Mouse (Mus musculus) limb, embryonic 14.5 days (tissue): ENCODE data around the gene Rad23a. TPM values are rescaled to one million over a fixed set of nuclear protein-coding genes. Genes with fewer than 3 reads are reported as not detected.

Source experiments
- ATAC-seq: fragments of 200-750 bp; cut with Nextera tagmentation; 2 replicates; pipeline ENCODE4 v1.8.0; 2017; ENCODE audit warnings: low read depth, moderate number of reproducible peaks, moderate TSS enrichment; ENCODE audit not compliant: low FRiP score
- DNase-seq: peaks from one replicate; pipeline ENCODE4 v3.0.0-alpha.2; 2015; ENCODE audit warnings: low spot score
- H3K27ac ChIP-seq: fragments of 300-500 bp; sonication (generic); replicated peaks from 2 replicates; pipeline ENCODE4 v1.5.1; 2014; ENCODE audit warnings: low read depth, mild to moderate bottlenecking, low read length, moderate library complexity, mixed read lengths
- H3K27me3 ChIP-seq: fragments of 300-500 bp; sonication (generic); 2 replicates; pipeline ENCODE4 v1.6.1; 2014; ENCODE audit warnings: low read length, mixed read lengths; ENCODE audit not compliant: control insufficient read depth, insufficient read depth
- H3K36me3 ChIP-seq: fragments of 300-500 bp; sonication (generic); 2 replicates; pipeline ENCODE4 v1.6.1; 2014; ENCODE audit warnings: mild to moderate bottlenecking, low read length, moderate library complexity, mixed read lengths; ENCODE audit not compliant: control insufficient read depth, insufficient read depth
- H3K4me1 ChIP-seq: fragments of 300-500 bp; sonication (generic); 2 replicates; pipeline ENCODE4 v1.6.1; 2014; ENCODE audit warnings: antibody characterized with exemption, low read length, mixed read lengths; ENCODE audit not compliant: control insufficient read depth, insufficient read depth
- H3K4me2 ChIP-seq: fragments of 300-500 bp; sonication (generic); replicated peaks from 2 replicates; pipeline ENCODE4 v1.6.1; 2014; ENCODE audit warnings: low read depth, mild to moderate bottlenecking, low read length, moderate library complexity; ENCODE audit not compliant: severe bottlenecking
- H3K4me3 ChIP-seq: fragments of 300-500 bp; sonication (generic); replicated peaks from 2 replicates; pipeline ENCODE4 v1.5.1; 2014; ENCODE audit warnings: low read length
- H3K9ac ChIP-seq: fragments of 300-500 bp; sonication (generic); 2 replicates; pipeline ENCODE4 v1.6.1; 2014; ENCODE audit warnings: mild to moderate bottlenecking, low read depth, low read length, moderate library complexity; ENCODE audit not compliant: severe bottlenecking
- H3K9me3 ChIP-seq: fragments of 300-500 bp; sonication (generic); 2 replicates; pipeline ENCODE4 v1.6.1; 2016; ENCODE audit warnings: low read length; ENCODE audit not compliant: control insufficient read depth
- POLR2A ChIP-seq: fragments of 200-500 bp; IDR thresholded peaks from 2 replicates; pipeline ENCODE4 v1.8.0; 2012; ENCODE audit warnings: inconsistent platforms, mild to moderate bottlenecking, moderate library complexity, borderline replicate concordance; ENCODE audit not compliant: insufficient read depth, insufficient read length; ENCODE audit errors: extremely low read depth
- WGBS: fragments of 180-500 bp; shearing (Covaris S2); extraction: QIAGEN DNeasy Blood & Tissue Kit; methylation state at CpG from one replicate; pipeline ENCODE4 v1.1.7; 2014; 5-methylcytosine and 5-hydroxymethylcytosine counted together
- polyA plus RNA-seq, 2 experiments: library from polyadenylated mRNA; depleted of rRNA in 1 of 2; stranded (reverse) in 1 of 2; unstranded in 1 of 2; fragments of >200 nt; fragmentation: Nextera tagmentation in 1 of 2; extraction: Ambion mirVana in 1 of 2; gene quantifications; 2 replicates each; pipeline versions ENCODE4 v1.2.1 to v1.2.3; 2012 to 2014

The Rad23a gene
- polyA plus RNA-seq (2012; rRNA removed) (82.0 and 82.4 TPM in 2 replicates), polyA plus RNA-seq (2014; fragmentation: Nextera tagmentation; extraction: Ambion mirVana) (104 and 109 TPM in 2 replicates)

DNA sequence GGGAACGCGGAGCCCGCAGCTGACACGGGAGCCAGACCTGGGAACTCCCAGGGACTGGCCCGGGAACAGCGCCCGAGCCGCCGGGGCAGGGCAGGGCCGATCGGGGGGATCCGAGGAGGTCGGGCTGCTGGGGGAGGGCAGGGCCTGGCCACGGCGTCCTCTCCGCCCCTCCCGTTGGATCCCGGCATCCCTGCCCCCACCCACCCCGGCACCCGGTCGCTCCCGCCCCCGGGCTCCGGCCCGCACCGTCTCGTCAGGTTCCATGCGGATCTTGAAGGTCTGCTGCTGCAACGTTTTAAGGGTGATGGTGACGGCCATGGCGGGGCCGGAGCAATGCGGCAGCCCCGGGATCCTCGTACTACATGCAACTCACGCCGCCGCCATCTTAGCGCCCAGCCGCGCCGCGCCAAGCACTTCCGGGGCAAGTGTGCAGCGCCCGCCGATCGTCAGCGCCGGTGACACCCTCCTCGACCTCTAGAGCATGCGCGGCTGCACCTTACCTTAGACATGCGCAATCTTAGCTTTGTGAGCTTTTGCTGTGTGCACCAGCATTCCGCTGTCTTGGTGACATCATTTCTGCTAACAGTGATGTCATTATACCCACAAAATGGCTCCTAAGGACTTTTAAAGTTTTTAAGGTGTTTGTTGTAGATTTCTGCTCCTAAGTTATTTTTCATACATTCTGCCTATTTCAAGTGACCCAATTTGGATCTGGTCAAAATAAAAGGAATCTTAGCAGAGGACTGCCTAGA lies at the start of gene Rad23a:
TSS of gene Rad23a (minus strand) at position 418 of the 752 bp plus-strand sequence.
- Histone ChIP-seq H3K9me3 (no peaks in the 10 kb centered on the region), H3K4me2 (peak within 1 kb of the TSS; percentile 59), H3K27me3 (no peaks in the 10 kb centered on the region), H3K36me3 (peaks cover 81% of the 10 kb centered on the region), H3K27ac (peak within 1 kb of the TSS; percentile 83), H3K9ac (peak within 1 kb of the TSS; percentile 86), H3K4me1 (peaks cover 24% of the 10 kb centered on the region; the same call in 1 of the 2 replicates), H3K4me3 (peak within 1 kb of the TSS; percentile 83)
- TF ChIP-seq POLR2A: peak; percentile 87; the same call in 1 of the 2 replicates
- 0% methylated on average over 37 of the region's 55 CpGs for WGBS
- ATAC-seq: peak; percentile 92
- peak; percentile 95 for DNase-seq

DNA sequence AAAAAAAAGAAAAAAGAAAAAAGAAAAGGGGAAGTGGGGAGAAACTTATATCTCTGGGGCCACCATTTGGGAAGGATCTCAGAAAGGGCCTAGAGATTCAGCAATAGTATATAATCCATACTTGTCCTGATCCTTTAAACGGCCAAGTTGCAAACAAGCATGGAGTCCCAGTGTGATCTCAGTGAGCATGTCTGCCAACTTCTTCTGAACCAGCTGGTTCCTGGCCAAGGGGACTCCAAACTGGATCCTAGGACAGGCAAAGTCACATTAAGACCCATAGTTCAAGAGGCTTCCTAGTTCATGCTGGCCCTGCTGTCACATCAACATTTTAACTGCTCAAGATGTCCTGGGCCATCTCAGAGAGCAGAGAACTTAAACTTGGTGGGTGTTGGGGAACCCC lies 48.7 kb upstream of the Rad23a start:
- no peak for ATAC-seq
- Histone ChIP-seq H3K27me3 (no peaks in the 10 kb centered on the region), H3K4me1 (peaks cover 6% of the 10 kb centered on the region), H3K36me3 (peaks cover 41% of the 10 kb centered on the region), H3K9me3 (no peaks in the 10 kb centered on the region), H3K9ac (no peak overlapping the region), H3K4me3 (no peak overlapping the region), H3K4me2 (no peak overlapping the region), H3K27ac (no peak overlapping the region)
- DNase-seq: no peak
- 89% methylated on average over 1 of the region's 1 CpGs for WGBS
- no peak for TF ChIP-seq POLR2A

DNA sequence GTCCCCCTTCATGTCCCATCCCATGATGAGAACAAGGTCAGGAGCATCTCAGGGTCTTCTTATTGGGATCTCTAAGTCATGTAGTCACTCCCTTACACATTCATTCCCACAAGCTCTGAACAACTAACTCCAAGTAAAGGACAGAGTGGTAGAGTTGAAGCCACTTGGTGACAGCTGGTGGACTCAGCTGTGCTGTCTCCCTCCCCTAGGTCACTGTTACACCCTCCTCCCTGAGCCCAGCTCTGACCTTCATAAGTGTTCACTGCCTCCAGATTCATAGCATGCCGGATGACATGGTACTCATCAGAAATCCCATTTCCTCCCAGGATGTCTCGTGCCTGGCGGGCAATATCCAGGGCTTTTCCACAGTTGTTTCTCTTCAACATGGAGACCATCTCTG lies 47.8 kb upstream of the Rad23a start:
- DNase-seq (no peak), ATAC-seq (no peak)
- H3K4me2 ChIP-seq: no peak overlapping the region
- no peak overlapping the region for H3K4me3 ChIP-seq
- H3K4me1 ChIP-seq: peaks cover 6% of the 10 kb centered on the region
- H3K27ac ChIP-seq: no peak overlapping the region
- H3K27me3 ChIP-seq: no peaks in the 10 kb centered on the region
- TF ChIP-seq POLR2A: no peak
- WGBS: 96% methylated on average over 3 of the region's 3 CpGs
- H3K9me3 ChIP-seq: no peaks in the 10 kb centered on the region
- peaks cover 44% of the 10 kb centered on the region for H3K36me3 ChIP-seq
- H3K9ac ChIP-seq: no peak overlapping the region

DNA sequence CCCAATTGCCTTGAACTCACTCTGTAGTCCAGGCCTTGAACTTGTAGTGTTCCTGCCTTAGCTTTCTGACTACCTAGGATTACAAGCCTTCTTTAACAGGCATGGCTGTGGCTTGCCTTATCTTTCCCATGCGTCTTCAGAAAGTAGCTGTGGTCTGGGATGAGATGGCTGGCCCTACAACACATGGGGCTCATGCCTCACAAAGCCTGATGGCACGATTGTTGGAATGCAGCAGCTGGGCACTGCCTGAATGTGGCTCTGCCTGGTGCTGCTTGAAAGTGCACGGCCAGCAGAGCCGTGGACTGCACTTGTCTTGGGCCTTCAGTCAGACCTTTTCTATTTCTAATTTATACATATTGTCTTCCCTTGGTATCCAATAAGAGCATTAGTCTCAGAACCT lies 44.3 kb upstream of the Rad23a start:
- 86% methylated on average over 4 of the region's 4 CpGs for WGBS
- TF ChIP-seq POLR2A: no peak
- DNase-seq: no peak
- Histone ChIP-seq H3K27me3 (no peaks in the 10 kb centered on the region), H3K27ac (no peak overlapping the region), H3K4me2 (no peak overlapping the region), H3K9ac (no peak overlapping the region), H3K36me3 (peaks cover 45% of the 10 kb centered on the region), H3K4me3 (no peak overlapping the region), H3K4me1 (no peaks in the 10 kb centered on the region), H3K9me3 (no peaks in the 10 kb centered on the region)
- no peak for ATAC-seq

DNA sequence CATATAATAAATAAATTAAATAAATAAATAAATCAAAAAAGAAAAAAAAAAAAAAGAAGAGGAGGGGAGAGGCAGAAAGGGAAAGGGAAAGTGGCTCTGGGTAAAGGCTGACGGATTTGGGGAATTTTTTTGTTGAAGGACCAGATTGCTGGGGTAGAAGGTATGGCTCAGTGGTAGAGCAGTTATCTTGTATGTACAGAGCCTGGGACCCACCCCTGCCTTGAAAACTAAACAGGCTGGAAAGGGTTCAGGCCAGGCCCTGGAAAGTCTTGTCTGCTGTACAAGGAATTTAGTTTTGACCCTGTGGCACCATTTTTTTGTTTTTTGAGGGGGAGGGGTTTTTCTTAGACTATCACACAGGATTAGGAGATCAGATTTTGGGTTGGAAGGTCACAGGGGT lies 38.5 kb upstream of the Rad23a start:
- TF ChIP-seq POLR2A: no peak
- no peaks in the 10 kb centered on the region for H3K27me3 ChIP-seq
- peaks cover 7% of the 10 kb centered on the region; the same call in 1 of the 2 replicates for H3K36me3 ChIP-seq
- no peaks in the 10 kb centered on the region for H3K9me3 ChIP-seq
- no peak for DNase-seq
- 88% methylated on average over 1 of the region's 1 CpGs for WGBS
- H3K4me2 ChIP-seq: no peak overlapping the region
- no peak overlapping the region for H3K9ac ChIP-seq
- no peak for ATAC-seq
- no peak overlapping the region for H3K4me3 ChIP-seq
- H3K27ac ChIP-seq: no peak overlapping the region
- H3K4me1 ChIP-seq: no peaks in the 10 kb centered on the region
